Mouse (Mus musculus): ENCODE measurements at regions not wholly inside any gene's neighbourhood (a gene's known extent, or its start where the extent isn't known, plus 50 kb on each side); places are given as distances from the start of the nearest gene placed in this dataset.

GRCm38 (mm10) chr4:8366978-8367377 lies 128.1 kb upstream of the Car8 start:
- TF ChIP-seq CTCF (IDR thresholded peaks at IDR 0.05) (no peak), EP300 (IDR thresholded peaks at IDR 0.05) (no peak)
